Mouse (Mus musculus) liver, embryonic 11.5 days (tissue): Measurements from ENCODE around the gene Mylpf. TPM values are rescaled to one million over a fixed set of nuclear protein-coding genes. Genes with fewer than 3 reads are reported as not detected.
"Not testable (repeated sequence)": the region's sequence is repeated elsewhere in the genome, so short reads cannot be mapped to it uniquely, and the experiment has no call there.

Source experiments
- ATAC-seq: fragments of 200-750 bp; cut with Nextera tagmentation; replicated peaks from 2 replicates; pipeline ENCODE4 v1.8.0; 2017; ENCODE audit warnings: moderate number of reproducible peaks, mild to moderate bottlenecking, moderate TSS enrichment, moderate library complexity; ENCODE audit not compliant: low FRiP score
- DNase-seq: peaks from one replicate; pipeline ENCODE4 v3.0.0-alpha.2; 2017; ENCODE audit warnings: low spot score
- H3K27ac ChIP-seq: fragments of 300-500 bp; sonication (generic); 2 replicates; pipeline ENCODE4 v1.5.1; 2014; ENCODE audit warnings: mild to moderate bottlenecking, low read depth, low read length, control low read depth
- H3K27me3 ChIP-seq: fragments of 300-500 bp; sonication (generic); replicated peaks from 2 replicates; pipeline ENCODE4 v1.6.1; 2014; ENCODE audit warnings: low read length, mixed read lengths; ENCODE audit not compliant: control insufficient read depth, insufficient read depth
- H3K36me3 ChIP-seq: fragments of 300-500 bp; sonication (generic); 2 replicates; pipeline ENCODE4 v1.6.1; 2014; ENCODE audit warnings: mild to moderate bottlenecking, low read length, moderate library complexity, mixed read lengths; ENCODE audit not compliant: control insufficient read depth, insufficient read depth
- H3K4me1 ChIP-seq: fragments of 300-500 bp; sonication (generic); replicated peaks from 2 replicates; pipeline ENCODE4 v1.6.1; 2014; ENCODE audit warnings: low read length, mixed read lengths; ENCODE audit not compliant: control insufficient read depth, insufficient read depth
- H3K4me2 ChIP-seq: fragments of 300-500 bp; sonication (generic); 2 replicates; pipeline ENCODE4 v1.6.1; 2014; ENCODE audit warnings: mild to moderate bottlenecking, control low read depth, moderate library complexity
- H3K4me3 ChIP-seq: fragments of 300-500 bp; sonication (generic); 2 replicates; pipeline ENCODE4 v1.5.1; 2014; ENCODE audit warnings: low read depth, low read length, control low read depth
- H3K9ac ChIP-seq: fragments of 300-500 bp; sonication (generic); 2 replicates; pipeline ENCODE4 v1.6.1; 2014; ENCODE audit warnings: low read depth, low read length, control low read depth
- H3K9me3 ChIP-seq: fragments of 300-500 bp; sonication (generic); 2 replicates; pipeline ENCODE4 v1.6.1; 2016; ENCODE audit warnings: low read length, inconsistent platforms, mixed read lengths; ENCODE audit not compliant: control insufficient read depth
- WGBS: fragments of 180-500 bp; shearing (Covaris S2); extraction: QIAGEN DNeasy Blood & Tissue Kit; methylation state at CpG from one replicate; pipeline ENCODE4 v1.1.7; 2014; 5-methylcytosine and 5-hydroxymethylcytosine counted together
- polyA plus RNA-seq: library from polyadenylated mRNA; unstranded; fragments of >200 nt; fragmentation: Nextera tagmentation; extraction: Ambion mirVana; gene quantifications from 2 replicates; pipeline ENCODE4 v1.2.1, GENCODE M21; 2014

The Mylpf gene
- polyA plus RNA-seq = 31.5 and 33.6 TPM in 2 replicates

DNA sequence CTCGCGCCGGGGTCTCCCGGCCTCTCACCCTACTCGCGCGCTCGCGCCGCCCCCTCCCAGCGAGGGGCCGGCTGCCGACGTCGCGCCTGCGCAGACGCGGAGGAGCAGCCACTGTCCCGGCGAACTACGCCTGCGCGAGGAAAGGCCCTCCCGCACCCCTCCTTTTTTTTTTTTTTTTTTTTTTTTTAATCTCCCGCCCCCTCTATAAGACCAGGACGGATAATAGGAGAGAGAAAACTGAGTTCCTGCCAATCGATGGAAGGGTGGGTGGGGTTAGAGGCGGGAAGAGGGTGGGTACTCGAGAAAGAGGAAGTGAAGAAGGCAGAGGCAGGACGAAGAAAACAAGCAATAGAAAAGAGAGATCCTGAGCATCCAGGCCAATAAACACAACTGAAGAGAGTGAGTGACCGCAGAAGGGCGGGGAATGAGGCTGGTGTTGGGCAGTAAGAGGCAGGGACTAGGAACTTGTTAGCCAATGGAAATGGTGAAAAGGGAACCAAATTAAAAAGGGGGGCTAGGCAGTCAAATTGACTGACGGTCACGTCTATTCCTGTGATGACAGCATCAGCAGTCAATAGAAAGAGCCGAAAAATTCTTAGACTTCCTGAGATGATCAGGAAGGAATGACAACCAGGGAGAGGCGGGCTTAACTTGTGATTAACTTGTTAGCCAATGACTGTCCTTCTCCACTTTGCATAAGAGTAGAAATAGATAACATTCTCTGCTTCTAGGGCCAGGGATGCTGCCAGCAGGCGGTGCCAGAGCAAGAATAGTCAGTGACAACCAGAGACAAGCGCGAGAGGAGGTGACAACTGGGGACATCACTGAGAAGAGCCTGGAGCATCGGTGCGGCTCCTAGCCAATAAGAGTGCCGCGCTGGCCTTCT lies at the start of gene Mylpf:
Gene Mylpf (plus strand): TSS at position 338 of the 886 bp plus-strand sequence.
- under 1% methylated on average over 44 of the region's 44 CpGs for WGBS

DNA sequence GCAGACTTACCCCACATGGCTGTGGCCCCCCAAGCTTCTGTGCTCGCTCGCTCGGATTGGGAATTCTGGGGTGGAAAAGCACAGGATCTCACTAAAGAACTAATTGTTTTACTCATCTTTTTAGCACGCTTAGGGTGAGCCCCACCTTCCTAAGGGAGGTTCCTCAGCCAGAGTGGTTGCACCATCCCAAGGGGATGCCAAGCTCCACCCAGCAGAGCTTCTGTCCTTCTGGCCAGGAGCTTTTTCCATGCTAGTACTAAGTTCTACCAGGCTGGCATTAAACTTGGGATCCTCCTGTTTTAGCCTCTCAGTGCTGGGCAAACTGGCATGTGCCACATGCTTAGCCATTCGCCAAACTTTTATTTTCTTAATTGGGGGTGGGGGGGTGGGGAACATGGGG lies 46.1 kb upstream of the Mylpf start:
- 84% methylated on average over 5 of the region's 5 CpGs for whole genome bisulfite sequencing
- no peak overlapping the region for H3K27ac ChIP-seq
- DNase-seq (no peak), ATAC-seq (no peak)
- no peaks in the 10 kb centered on the region for H3K9me3 ChIP-seq
- H3K4me1 ChIP-seq = peaks cover 2% of the 10 kb centered on the region
- H3K36me3 ChIP-seq = no peaks in the 10 kb centered on the region
- H3K4me3 ChIP-seq = no peak overlapping the region
- no peaks in the 10 kb centered on the region; the same call in 1 of the 2 replicates for H3K27me3 ChIP-seq
- no peak overlapping the region for H3K9ac ChIP-seq
- H3K4me2 ChIP-seq = no peak overlapping the region

More for the DNA sequence above, at the start of gene Mylpf:
- H3K4me1 ChIP-seq = peaks cover 20% of the 10 kb centered on the region
- peak within 1 kb of the TSS; percentile 94 for H3K27ac ChIP-seq
- peak; percentile 88 for ATAC-seq
- peak; percentile 88 for DNase-seq
- peak within 1 kb of the TSS; percentile 96 for H3K9ac ChIP-seq
- H3K4me2 ChIP-seq = peak within 1 kb of the TSS; percentile 69
- peak within 1 kb of the TSS; percentile 87 for H3K4me3 ChIP-seq
- H3K27me3 ChIP-seq = no peaks in the 10 kb centered on the region; the same call in 1 of the 2 replicates
- H3K9me3 ChIP-seq = no peaks in the 10 kb centered on the region
- H3K36me3 ChIP-seq = peaks cover 6% of the 10 kb centered on the region

- no peaks in the 10 kb centered on the region for H3K9me3 ChIP-seq
- H3K4me3 ChIP-seq = no peak overlapping the region
- H3K4me2 ChIP-seq = no peak overlapping the region
- no peaks in the 10 kb centered on the region for H3K36me3 ChIP-seq
- 78% methylated on average over 4 of the region's 4 CpGs for WGBS
- ATAC-seq (no peak), DNase-seq (no peak)
- peaks cover 2% of the 10 kb centered on the region for H3K4me1 ChIP-seq
- H3K27me3 ChIP-seq = no peaks in the 10 kb centered on the region; the same call in 1 of the 2 replicates
- no peak overlapping the region for H3K9ac ChIP-seq
- H3K27ac ChIP-seq = no peak overlapping the region
Measured at GRCm38 (mm10) chr7:127164002-127164401, 44.7 kb upstream of the Mylpf start.

- Histone ChIP-seq H3K27me3 (no peaks in the 10 kb centered on the region; the same call in 1 of the 2 replicates), H3K9ac (no peak overlapping the region), H3K4me2 (no peak overlapping the region), H3K4me1 (peaks cover 2% of the 10 kb centered on the region), H3K4me3 (no peak overlapping the region), H3K9me3 (no peaks in the 10 kb centered on the region), H3K36me3 (no peaks in the 10 kb centered on the region), H3K27ac (no peak overlapping the region)
- ATAC-seq (no peak), DNase-seq (no peak)
- 73% methylated on average over 12 of the region's 12 CpGs for WGBS
Measured at GRCm38 (mm10) chr7:127165607-127166493, 42.8 kb upstream of the Mylpf start.

- 73% methylated on average over 5 of the region's 5 CpGs for WGBS
- Histone ChIP-seq H3K27me3 (no peaks in the 10 kb centered on the region; the same call in 1 of the 2 replicates), H3K4me1 (peaks cover 2% of the 10 kb centered on the region), H3K27ac (no peak overlapping the region), H3K9me3 (no peaks in the 10 kb centered on the region), H3K4me3 (no peak overlapping the region), H3K36me3 (no peaks in the 10 kb centered on the region), H3K4me2 (no peak overlapping the region), H3K9ac (no peak overlapping the region)
- no peak for DNase-seq
- ATAC-seq = no peak
Measured at GRCm38 (mm10) chr7:127166501-127166900, 42.2 kb upstream of the Mylpf start.

GRCm38 (mm10) chr7:127176937-127177336 lies 31.8 kb upstream of the Mylpf start:
- H3K27ac ChIP-seq = no peak overlapping the region
- no peaks in the 10 kb centered on the region for H3K36me3 ChIP-seq
- peaks cover 7% of the 10 kb centered on the region for H3K4me1 ChIP-seq
- H3K9me3 ChIP-seq = no peaks in the 10 kb centered on the region
- 70% methylated on average over 4 of the region's 4 CpGs for WGBS
- no peak overlapping the region for H3K4me2 ChIP-seq
- ATAC-seq = no peak
- no peak overlapping the region for H3K4me3 ChIP-seq
- no peaks in the 10 kb centered on the region for H3K27me3 ChIP-seq
- no peak overlapping the region for H3K9ac ChIP-seq
- no peak for DNase-seq

GRCm38 (mm10) chr7:127180783-127181182 lies 27.9 kb upstream of the Mylpf start:
- no peak for ATAC-seq
- H3K36me3 ChIP-seq = no peaks in the 10 kb centered on the region
- H3K4me2 ChIP-seq = no peak overlapping the region
- no peak overlapping the region for H3K4me3 ChIP-seq
- DNase-seq = no peak
- no peaks in the 10 kb centered on the region for H3K9me3 ChIP-seq
- H3K9ac ChIP-seq = no peak overlapping the region
- no peaks in the 10 kb centered on the region for H3K27me3 ChIP-seq
- H3K27ac ChIP-seq = no peak overlapping the region
- 43% methylated on average over 2 of the region's 2 CpGs for WGBS
- peaks cover 29% of the 10 kb centered on the region for H3K4me1 ChIP-seq

DNA sequence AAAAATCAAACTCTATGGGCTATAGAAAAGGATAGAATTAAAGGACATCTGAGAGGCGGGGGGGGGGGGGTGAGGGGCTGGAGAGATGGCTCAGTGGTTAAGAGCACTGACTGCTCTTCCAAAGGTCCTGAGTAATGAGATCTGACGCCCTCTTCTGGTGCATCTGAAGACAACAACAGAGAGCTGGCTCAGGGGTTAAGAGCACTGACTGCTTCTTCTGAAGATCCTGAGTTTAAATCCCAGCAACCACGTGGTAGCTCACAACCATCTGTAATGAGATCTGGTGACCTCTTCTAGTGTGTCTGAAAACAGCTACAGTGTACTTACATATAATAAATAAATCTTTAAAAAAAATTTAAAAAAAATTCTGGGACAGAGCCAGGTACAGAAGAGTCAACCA lies 27.0 kb upstream of the Mylpf start:
- ATAC-seq, DNase-seq, H3K4me2 ChIP-seq, H3K4me3 ChIP-seq, H3K36me3 ChIP-seq, H3K9ac ChIP-seq, H3K27me3 ChIP-seq, H3K27ac ChIP-seq, H3K9me3 ChIP-seq: not testable (repeated sequence)
- WGBS = 21% methylated on average over 3 of the region's 3 CpGs
- H3K4me1 ChIP-seq = peaks cover 29% of the 10 kb centered on the region
